Mouse (Mus musculus): ENCODE results near the gene Plekhg1. TPM values are rescaled to one million over a fixed set of nuclear protein-coding genes. Genes with fewer than 3 reads are reported as not detected.
A peak's percentile ranks its signal among the peaks of the same experiment; 100 is the strongest.

Gene Plekhg1
- total RNA-seq, 2 experiments from 2014 or later = 2.7 to 4.9 TPM

- Histone ChIP-seq H3K4me3 (no peak overlapping the region), H3K27ac (no peak overlapping the region)
- DNase-seq = no peak
- TF ChIP-seq CTCF (IDR thresholded peaks at IDR 0.05) = no peak
- intact Hi-C loops (cut with DNase I) = no loop called here
Observed at GRCm38 (mm10) chr10:3749580-3749979, 9.4 kb downstream of the Plekhg1 start.

- Histone ChIP-seq H3K4me3 (no peak overlapping the region), H3K27ac (peak overlapping the region; percentile 65)
- intact Hi-C loops (cut with DNase I) = no loop called here
- no peak for TF ChIP-seq CTCF (IDR thresholded peaks at IDR 0.05)
- DNase-seq = no peak
Observed at GRCm38 (mm10) chr10:3761992-3762391, 21.8 kb downstream of the Plekhg1 start.

GRCm38 (mm10) chr10:3763199-3763598, 23.0 kb downstream of the Plekhg1 start:
- TF ChIP-seq CTCF (IDR thresholded peaks at IDR 0.05) = no peak
- H3K27ac ChIP-seq = peak overlapping the region; percentile 65
- no peak overlapping the region for H3K4me3 ChIP-seq
- intact Hi-C loops (cut with DNase I) = no loop called here
- DNase-seq = no peak

- no peak for TF ChIP-seq CTCF (IDR thresholded peaks at IDR 0.05)
- no peak for DNase-seq
- H3K27ac ChIP-seq = peak overlapping the region; percentile 41; the same call in 1 of the 2 replicates
- no peak overlapping the region for H3K4me3 ChIP-seq
- intact Hi-C loops (cut with DNase I) = no loop called here
Observed at GRCm38 (mm10) chr10:3769131-3769530, 29.0 kb downstream of the Plekhg1 start.

GRCm38 (mm10) chr10:3774330-3774729, 34.2 kb downstream of the Plekhg1 start:
- no peak for DNase-seq
- intact Hi-C loops (cut with DNase I) = no loop called here
- no peak overlapping the region for H3K4me3 ChIP-seq
- no peak overlapping the region for H3K27ac ChIP-seq
- no peak for TF ChIP-seq CTCF (IDR thresholded peaks at IDR 0.05)

- Histone ChIP-seq H3K27ac (no peak overlapping the region), H3K4me3 (no peak overlapping the region)
- no peak for DNase-seq
- intact Hi-C loops (cut with DNase I) = no loop called here
- no peak for TF ChIP-seq CTCF (IDR thresholded peaks at IDR 0.05)
Observed at GRCm38 (mm10) chr10:3776761-3777160, 36.6 kb downstream of the Plekhg1 start.

- Histone ChIP-seq H3K4me3 (no peak overlapping the region), H3K27ac (peak overlapping the region; percentile 20)
- DNase-seq = peak; percentile 36
- TF ChIP-seq CTCF (IDR thresholded peaks at IDR 0.05) = no peak
- intact Hi-C loops (cut with DNase I) = no loop called here
Observed at GRCm38 (mm10) chr10:3785362-3785761, 45.2 kb downstream of the Plekhg1 start.

GRCm38 (mm10) chr10:3786531-3786930, 46.4 kb downstream of the Plekhg1 start:
- Histone ChIP-seq H3K4me3 (no peak overlapping the region), H3K27ac (no peak overlapping the region)
- no peak for DNase-seq
- intact Hi-C loops (cut with DNase I) = no loop called here
- TF ChIP-seq CTCF (IDR thresholded peaks at IDR 0.05) = no peak

- DNase-seq = no peak
- intact Hi-C loops (cut with DNase I) = no loop called here
- TF ChIP-seq CTCF (IDR thresholded peaks at IDR 0.05) = no peak
- no peak overlapping the region for H3K4me3 ChIP-seq
- H3K27ac ChIP-seq = no peak overlapping the region
Observed at GRCm38 (mm10) chr10:3787006-3787405, 46.8 kb downstream of the Plekhg1 start.

- DNase-seq = no peak
- intact Hi-C loops (cut with DNase I) = no loop called here
- no peak for TF ChIP-seq CTCF (IDR thresholded peaks at IDR 0.05)
- H3K4me3 ChIP-seq = no peak overlapping the region
- no peak overlapping the region for H3K27ac ChIP-seq
Observed at GRCm38 (mm10) chr10:3793825-3794224, 53.7 kb downstream of the Plekhg1 start.

- intact Hi-C loops (cut with DNase I) = no loop called here
- Histone ChIP-seq H3K4me3 (no peak overlapping the region), H3K27ac (peak overlapping the region; percentile 66)
- DNase-seq = no peak
- no peak for TF ChIP-seq CTCF (IDR thresholded peaks at IDR 0.05)
Observed at GRCm38 (mm10) chr10:3799455-3799854, 59.3 kb downstream of the Plekhg1 start.

GRCm38 (mm10) chr10:3801254-3801653, 61.1 kb downstream of the Plekhg1 start:
- intact Hi-C loops (cut with DNase I) = no loop called here

GRCm38 (mm10) chr10:3805334-3805733, 65.2 kb downstream of the Plekhg1 start:
- H3K4me3 ChIP-seq = no peak overlapping the region
- intact Hi-C loops (cut with DNase I) = loop anchor here (5.0 kb wide), 2 partner anchors 137 to 233 kb away; no protein-coding TSS in a partner anchor
- H3K27ac ChIP-seq = peak overlapping the region; percentile 31
- peak; percentile 25 for DNase-seq
- TF ChIP-seq CTCF (IDR thresholded peaks at IDR 0.05) = peak; percentile 57

More at GRCm38 (mm10) chr10:3801254-3801653, 61.1 kb downstream of the Plekhg1 start:
- no peak overlapping the region for H3K4me3 ChIP-seq
- no peak overlapping the region for H3K27ac ChIP-seq
- peak; percentile 33 for TF ChIP-seq CTCF (IDR thresholded peaks at IDR 0.05)
- no peak for DNase-seq

GRCm38 (mm10) chr10:3807980-3808379, 67.8 kb downstream of the Plekhg1 start:
- no peak for TF ChIP-seq CTCF (IDR thresholded peaks at IDR 0.05)
- intact Hi-C loops (cut with DNase I) = loop anchor here (5.0 kb wide), 2 partner anchors 134 to 236 kb away; no protein-coding TSS in a partner anchor
- DNase-seq = no peak
- no peak overlapping the region for H3K4me3 ChIP-seq
- H3K27ac ChIP-seq = no peak overlapping the region

All from gastrocnemius, adult 2 months (tissue).